Mouse (Mus musculus) midbrain, embryonic 15.5 days (tissue): Measurements from ENCODE around the gene Cspg5. TPM values are rescaled to one million over a fixed set of nuclear protein-coding genes. Genes with fewer than 3 reads are reported as not detected.
A peak's percentile ranks its signal among the peaks of the same experiment; 100 is the strongest.

ENCODE experiments used
- ATAC-seq: fragments of 200-750 bp; cut with Nextera tagmentation; replicated peaks from 2 replicates; pipeline ENCODE4 v1.8.0; 2017; ENCODE audit warnings: moderate TSS enrichment
- H3K27ac ChIP-seq: fragments of 300-500 bp; sonication (generic); 2 replicates; pipeline ENCODE4 v1.5.1; 2015; ENCODE audit warnings: mild to moderate bottlenecking, inconsistent platforms
- H3K27me3 ChIP-seq: fragments of 300-500 bp; sonication (generic); replicated peaks from 2 replicates; pipeline ENCODE4 v1.6.1; 2015; ENCODE audit warnings: inconsistent platforms
- H3K36me3 ChIP-seq: fragments of 300-500 bp; sonication (generic); replicated peaks from 2 replicates; pipeline ENCODE4 v1.6.1; 2015; ENCODE audit warnings: inconsistent platforms
- H3K4me1 ChIP-seq: fragments of 300-500 bp; sonication (generic); 2 replicates; pipeline ENCODE4 v1.6.1; 2015; ENCODE audit warnings: inconsistent platforms
- H3K4me2 ChIP-seq: fragments of 300-500 bp; sonication (generic); 2 replicates; pipeline ENCODE4 v1.6.1; 2015; ENCODE audit warnings: inconsistent platforms, mild to moderate bottlenecking, moderate library complexity
- H3K4me3 ChIP-seq: fragments of 300-500 bp; sonication (generic); 2 replicates; pipeline ENCODE4 v1.5.1; 2015; ENCODE audit warnings: mild to moderate bottlenecking, inconsistent platforms
- H3K9ac ChIP-seq: fragments of 300-500 bp; sonication (generic); 2 replicates; pipeline ENCODE4 v1.6.1; 2015; ENCODE audit warnings: mild to moderate bottlenecking, inconsistent platforms
- H3K9me3 ChIP-seq: fragments of 300-500 bp; sonication (generic); 2 replicates; pipeline ENCODE4 v1.6.1; 2016; ENCODE audit warnings: inconsistent platforms
- WGBS: fragments of 180-500 bp; shearing (Covaris S2); methylation state at CpG from one replicate; pipeline ENCODE4 v1.1.7; 2015; ENCODE audit warnings: mixed read lengths; 5-methylcytosine and 5-hydroxymethylcytosine counted together
- microRNA-seq: library from miRNA; unstranded; fragments of <30 nt; microRNA quantifications from one replicate; pipeline ENCODE4, GENCODE M21; 2016
- polyA plus RNA-seq: library from polyadenylated mRNA; unstranded; fragments of >200 nt; fragmentation: Nextera tagmentation; extraction: Ambion mirVana; gene quantifications from 2 replicates; pipeline ENCODE4 v1.2.1, GENCODE M21; 2015

Cspg5 gene
- polyA plus RNA-seq, 1 experiment from 2014 or later = 175 TPM

DNA sequence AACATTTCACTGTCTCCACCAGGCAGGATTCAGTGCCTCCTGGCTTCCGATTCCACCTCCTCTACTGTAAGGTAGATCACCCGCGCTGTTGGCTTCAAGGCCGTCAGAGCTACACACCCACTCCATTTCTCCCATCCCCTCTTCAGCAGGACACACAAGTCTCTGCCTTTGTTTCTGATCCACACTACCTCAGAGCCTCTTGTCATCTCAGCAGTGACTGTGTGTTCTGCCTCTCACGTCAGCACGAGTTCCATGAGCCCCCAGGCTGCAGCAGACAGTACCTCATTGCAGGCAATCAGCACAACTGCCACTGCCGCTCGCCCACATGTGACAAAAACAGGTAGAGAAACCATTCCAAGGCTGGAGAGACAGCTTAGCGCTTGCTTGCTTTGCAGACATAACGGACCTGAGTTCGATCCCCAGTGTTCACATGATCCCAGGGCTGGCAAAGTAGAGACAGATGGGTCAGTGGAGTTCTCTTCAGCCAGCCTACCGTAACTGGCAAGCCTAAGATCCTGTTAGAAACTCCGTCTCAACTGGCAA lies 50.4 kb downstream of the Cspg5 start:
- 0 out of 2 replicates have a peak overlapping the region, but pooled peaks have one; percentile 4 for H3K4me2 ChIP-seq
- peak overlapping the region; percentile 39 for H3K27ac ChIP-seq
- 82% methylated on average over 13 of the region's 13 CpGs for WGBS
- no peak; the same call in 1 of the 2 replicates for ATAC-seq
- H3K4me3 ChIP-seq = no peak overlapping the region
- peaks cover 3% of the 10 kb centered on the region; the same call in 1 of the 2 replicates for H3K4me1 ChIP-seq
- no peaks in the 10 kb centered on the region for H3K27me3 ChIP-seq
- H3K36me3 ChIP-seq = no peaks in the 10 kb centered on the region
- H3K9me3 ChIP-seq = no peaks in the 10 kb centered on the region
- no peak overlapping the region for H3K9ac ChIP-seq

DNA sequence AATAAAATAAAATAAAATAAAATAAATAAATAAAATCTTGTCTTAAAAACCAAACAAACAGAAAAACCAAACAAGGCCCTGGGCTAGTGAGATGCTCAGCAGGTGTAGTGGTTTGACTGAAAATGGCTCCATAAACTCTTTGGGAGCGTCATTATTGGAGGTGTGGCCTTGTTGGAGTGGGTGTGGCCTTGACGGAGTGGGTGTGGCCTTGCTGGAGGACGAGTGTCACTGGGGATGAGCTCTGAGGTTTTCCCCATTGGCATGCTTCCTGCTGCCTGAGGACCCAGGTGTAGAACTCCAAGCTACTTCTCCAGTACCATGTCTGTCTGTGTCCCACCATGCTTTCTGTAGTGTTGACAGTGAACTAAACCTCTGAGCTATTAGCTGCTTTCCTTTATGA lies 51.2 kb downstream of the Cspg5 start:
- Histone ChIP-seq H3K9ac (no peak overlapping the region), H3K27ac (no peak overlapping the region), H3K36me3 (no peaks in the 10 kb centered on the region), H3K4me1 (peaks cover 3% of the 10 kb centered on the region; the same call in 1 of the 2 replicates), H3K9me3 (no peaks in the 10 kb centered on the region), H3K27me3 (no peaks in the 10 kb centered on the region), H3K4me2 (no peak overlapping the region), H3K4me3 (no peak overlapping the region)
- 62% methylated on average over 3 of the region's 3 CpGs for WGBS
- ATAC-seq = no peak

DNA sequence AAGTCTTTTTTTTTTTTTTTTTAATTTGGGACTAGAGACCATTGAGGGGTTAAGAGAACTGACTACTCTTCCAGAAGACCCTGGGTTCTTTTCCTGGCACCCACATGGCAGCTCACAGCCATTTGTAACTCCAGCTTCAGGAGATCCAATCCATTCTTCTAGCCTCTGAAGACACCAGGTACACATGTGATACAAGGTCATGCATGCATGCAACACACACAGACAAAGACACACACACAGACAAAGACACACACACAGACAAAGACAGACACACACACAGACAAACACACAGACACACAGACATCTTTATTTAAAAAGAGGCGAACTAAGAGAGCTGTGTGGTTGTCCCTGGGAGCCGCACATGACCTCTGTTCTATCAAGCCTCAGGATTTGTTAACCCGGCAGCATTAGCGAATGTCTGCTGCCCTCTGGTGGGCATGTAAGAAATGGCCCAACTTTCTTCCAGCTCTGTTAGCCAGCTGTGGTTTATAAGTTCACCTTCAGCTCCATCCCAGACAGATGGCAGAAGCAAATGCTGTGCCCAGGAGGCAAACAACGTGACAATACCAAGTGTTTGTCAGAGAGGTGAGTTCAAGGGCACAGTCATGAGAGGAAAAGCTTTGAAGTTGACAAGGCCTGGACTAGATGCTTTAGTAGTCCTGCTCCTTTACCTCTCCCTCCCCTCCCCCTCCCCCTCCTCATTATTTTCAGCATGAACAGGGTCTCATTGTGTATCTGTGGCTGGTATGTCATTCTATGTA lies 53.5 kb downstream of the Cspg5 start:
- Histone ChIP-seq H3K27ac (0 out of 2 replicates have a peak overlapping the region, but pooled peaks have one; percentile 48), H3K36me3 (no peaks in the 10 kb centered on the region), H3K27me3 (no peaks in the 10 kb centered on the region), H3K9ac (no peak overlapping the region), H3K4me3 (no peak overlapping the region), H3K9me3 (no peaks in the 10 kb centered on the region), H3K4me2 (no peak overlapping the region), H3K4me1 (peaks cover 3% of the 10 kb centered on the region; the same call in 1 of the 2 replicates)
- peak; percentile 70 for ATAC-seq
- 3% methylated on average over 5 of the region's 5 CpGs for WGBS

DNA sequence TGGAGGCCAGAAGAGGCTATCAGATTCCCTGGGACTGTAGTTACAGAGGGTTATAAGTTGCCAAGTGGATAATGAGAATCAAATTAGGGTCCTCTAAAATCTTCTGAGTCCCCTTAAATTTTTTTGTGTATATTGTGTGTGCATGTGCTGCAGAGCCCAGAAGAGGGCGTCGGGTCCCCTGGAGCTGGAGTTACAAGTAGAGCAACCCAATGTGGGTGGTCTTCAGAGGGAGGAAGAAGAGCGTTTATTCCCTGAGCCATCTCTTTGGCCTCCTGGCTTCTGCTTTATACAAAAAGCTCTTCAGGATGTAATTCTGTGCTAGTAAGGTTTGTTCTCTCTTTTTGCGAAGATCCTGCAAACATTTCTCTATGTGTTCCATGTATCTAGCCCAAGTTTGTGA lies 60.9 kb downstream of the Cspg5 start:
- peak overlapping the region; percentile 82 for H3K9ac ChIP-seq
- no peaks in the 10 kb centered on the region for H3K9me3 ChIP-seq
- peak overlapping the region; percentile 72 for H3K4me3 ChIP-seq
- no peaks in the 10 kb centered on the region for H3K36me3 ChIP-seq
- H3K4me2 ChIP-seq = peak overlapping the region; percentile 82
- WGBS = under 1% methylated on average over 4 of the region's 4 CpGs
- peak overlapping the region; percentile 97 for H3K27ac ChIP-seq
- H3K4me1 ChIP-seq = peaks cover 24% of the 10 kb centered on the region
- no peaks in the 10 kb centered on the region for H3K27me3 ChIP-seq
- ATAC-seq = peak; percentile 47

DNA sequence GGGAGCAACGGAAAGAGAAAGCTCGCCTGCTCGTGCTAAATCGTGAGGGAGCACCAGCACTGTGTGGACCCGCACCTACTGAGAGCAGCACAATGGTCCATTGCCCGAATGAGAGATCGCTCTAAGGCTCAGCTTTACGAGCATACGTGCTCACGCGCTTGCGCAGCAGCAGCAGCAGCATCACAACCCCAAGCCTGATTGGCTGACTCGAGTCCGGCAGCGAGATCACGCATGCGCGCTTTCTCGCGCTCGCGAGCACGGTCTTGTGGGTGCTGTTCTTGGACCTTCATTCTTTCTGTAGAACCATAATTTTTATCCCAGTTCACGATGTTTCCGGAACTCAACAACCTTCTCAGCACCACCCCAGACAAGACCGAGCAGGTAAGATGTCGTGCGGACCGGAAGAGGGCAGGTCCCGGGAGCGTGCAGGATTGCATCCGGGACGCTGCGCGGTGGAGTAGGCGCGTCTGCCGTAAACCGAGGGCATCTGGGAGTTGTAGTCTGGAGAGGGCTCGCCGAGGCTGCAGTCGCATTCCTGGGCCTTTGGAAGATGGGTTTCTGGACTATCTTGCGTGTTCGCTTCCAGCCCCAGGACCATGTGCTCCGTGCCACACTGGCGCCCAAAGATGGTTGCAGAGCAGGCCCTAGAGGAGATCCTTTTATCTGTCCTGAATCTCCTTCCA lies 61.5 kb downstream of the Cspg5 start, which contains the start of gene Elp6:
TSS of gene Elp6 (plus strand) at position 205 of the 683 bp plus-strand sequence.
- H3K36me3 ChIP-seq = no peaks in the 10 kb centered on the region
- H3K4me2 ChIP-seq = peak within 1 kb of the TSS; percentile 82
- peak; percentile 99 for ATAC-seq
- H3K9me3 ChIP-seq = no peaks in the 10 kb centered on the region
- H3K9ac ChIP-seq = peak within 1 kb of the TSS; percentile 82
- no peaks in the 10 kb centered on the region for H3K27me3 ChIP-seq
- peak within 1 kb of the TSS; percentile 72 for H3K4me3 ChIP-seq
- under 1% methylated on average over 46 of the region's 46 CpGs for WGBS
- peak within 1 kb of the TSS; percentile 97 for H3K27ac ChIP-seq
- H3K4me1 ChIP-seq = peaks cover 24% of the 10 kb centered on the region

DNA sequence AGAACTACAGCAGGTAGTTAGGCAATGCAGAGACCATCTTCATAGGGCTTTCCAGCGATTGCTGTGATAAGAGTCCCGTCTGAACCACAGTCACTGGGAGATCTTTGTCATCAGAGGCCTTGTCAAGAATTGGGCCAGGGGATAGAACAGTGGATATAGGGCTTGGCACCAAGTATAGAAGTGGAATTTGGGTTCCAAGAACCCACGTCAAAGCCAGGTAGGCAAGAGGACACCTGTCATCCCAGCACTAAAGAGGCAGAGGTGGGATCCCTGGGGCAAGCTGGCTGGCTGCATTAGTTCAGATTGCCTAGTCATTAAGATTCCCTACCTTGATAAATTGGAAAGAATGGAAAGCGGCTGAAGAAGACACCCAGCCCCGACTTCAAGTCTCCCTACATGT lies 62.8 kb downstream of the Cspg5 start:
- no peak overlapping the region for H3K4me3 ChIP-seq
- ATAC-seq = no peak
- H3K27ac ChIP-seq = no peak overlapping the region
- H3K4me2 ChIP-seq = peak overlapping the region; percentile 82
- H3K9me3 ChIP-seq = no peaks in the 10 kb centered on the region
- 94% methylated on average over 5 of the region's 5 CpGs for WGBS
- no peaks in the 10 kb centered on the region for H3K27me3 ChIP-seq
- H3K4me1 ChIP-seq = peaks cover 24% of the 10 kb centered on the region
- no peak overlapping the region for H3K9ac ChIP-seq
- H3K36me3 ChIP-seq = peaks cover 5% of the 10 kb centered on the region; the same call in 1 of the 2 replicates

Small RNA genes within 50 kb of the gene (microRNA-seq; reads per million reads assigned to microRNA genes)
- gene Mir6236 = 52.2 reads per million, percentile 47 among the genes with 10 or more reads in this experiment

Other genes starting within 250 kb of the Cspg5 start
- gene Smarcc1, start 126.1 kb upstream of the Cspg5 start, polyA plus RNA-seq = 110 and 112 TPM in 2 replicates
- gene Dhx30, start 126.0 kb upstream of the Cspg5 start, polyA plus RNA-seq = 182 and 199 TPM in 2 replicates
- 44.8 and 48.4 TPM in 2 replicates for gene Elp6, start 61.4 kb downstream of the Cspg5 start, polyA plus RNA-seq
- 64.9 and 65.2 TPM in 2 replicates for gene Scap, start 89.5 kb downstream of the Cspg5 start, polyA plus RNA-seq
- gene Ptpn23, start 164.4 kb downstream of the Cspg5 start, polyA plus RNA-seq = 25.8 and 27.8 TPM in 2 replicates
- 1.1 and 2.3 TPM in 2 replicates for gene Ngp, start 176.0 kb downstream of the Cspg5 start, polyA plus RNA-seq
- gene Klhl18, start 232.9 kb downstream of the Cspg5 start, polyA plus RNA-seq = 27.9 and 29.0 TPM in 2 replicates
- gene Kif9, start 233.2 kb downstream of the Cspg5 start, polyA plus RNA-seq = 4.6 and 4.8 TPM in 2 replicates